Mouse (Mus musculus) cortical plate, adult 2 months (tissue): ENCODE measurements around the gene Rasa2.

ENCODE experiments used
- CTCF ChIP-seq: fragments of 200-500 bp; IDR thresholded peaks from 2 replicates; pipeline ENCODE4 v1.5.1; 2011; ENCODE audit warnings: mild to moderate bottlenecking, control low read depth, low read length; ENCODE audit not compliant: insufficient read depth; ENCODE audit errors: extremely low read depth
- POLR2A ChIP-seq: fragments of 200-500 bp; IDR thresholded peaks from 2 replicates; pipeline ENCODE4 v1.6.1; 2011; ENCODE audit warnings: mild to moderate bottlenecking, low read length, control low read depth; ENCODE audit not compliant: insufficient read depth; ENCODE audit errors: extremely low read depth

- TF ChIP-seq CTCF: no peak
- no peak for TF ChIP-seq POLR2A
These were observed 97.9 kb downstream of the Rasa2 start for GRCm38 (mm10) chr9:96533476-96533875.
